Mouse (Mus musculus) midbrain, embryonic 16.5 days (tissue): ENCODE results near the gene Sspo. TPM values are rescaled to one million over a fixed set of nuclear protein-coding genes. Genes with fewer than 3 reads are reported as not detected.
A peak's percentile ranks its signal among the peaks of the same experiment; 100 is the strongest.

Experiments used
- ATAC-seq: fragments of 200-750 bp; cut with Nextera tagmentation; 2 replicates; pipeline ENCODE4 v1.8.0; 2017; ENCODE audit warnings: moderate TSS enrichment
- H3K27ac ChIP-seq: fragments of 300-500 bp; sonication (generic); 2 replicates; pipeline ENCODE4 v1.5.1; 2014; ENCODE audit warnings: mild to moderate bottlenecking, low read length, mixed read lengths
- H3K27me3 ChIP-seq: fragments of 300-500 bp; sonication (generic); 2 replicates; pipeline ENCODE4 v1.6.1; 2014; ENCODE audit warnings: low read depth, low read length, mixed read lengths; ENCODE audit not compliant: control insufficient read depth, insufficient read depth
- H3K36me3 ChIP-seq: fragments of 300-500 bp; sonication (generic); 2 replicates; pipeline ENCODE4 v1.6.1; 2014; ENCODE audit warnings: mild to moderate bottlenecking, low read length, moderate library complexity, mixed read lengths; ENCODE audit not compliant: control insufficient read depth, insufficient read depth
- H3K4me1 ChIP-seq: fragments of 300-500 bp; sonication (generic); 2 replicates; pipeline ENCODE4 v1.6.1; 2014; ENCODE audit warnings: mild to moderate bottlenecking, low read length, mixed read lengths; ENCODE audit not compliant: control insufficient read depth, insufficient read depth
- H3K4me2 ChIP-seq: fragments of 300-500 bp; sonication (generic); 2 replicates; pipeline ENCODE4 v1.6.1; 2014; ENCODE audit warnings: mild to moderate bottlenecking, low read length, mixed read lengths
- H3K4me3 ChIP-seq: fragments of 300-500 bp; sonication (generic); 2 replicates; pipeline ENCODE4 v1.5.1; 2014; ENCODE audit warnings: low read depth, mild to moderate bottlenecking, low read length, moderate library complexity, mixed read lengths
- H3K9ac ChIP-seq: fragments of 300-500 bp; sonication (generic); 2 replicates; pipeline ENCODE4 v1.6.1; 2014; ENCODE audit warnings: low read depth, low read length, mixed read lengths
- H3K9me3 ChIP-seq: fragments of 300-500 bp; sonication (generic); replicated peaks from 2 replicates; pipeline ENCODE4 v1.6.1; 2014; ENCODE audit warnings: mild to moderate bottlenecking, low read length, mixed read lengths; ENCODE audit not compliant: control insufficient read depth, poor library complexity, severe bottlenecking
- WGBS: fragments of 180-500 bp; shearing (Covaris S2); extraction: QIAGEN DNeasy Blood & Tissue Kit; methylation state at CpG from one replicate; pipeline ENCODE4 v1.1.7; 2014; 5-methylcytosine and 5-hydroxymethylcytosine counted together
- polyA plus RNA-seq: library from polyadenylated mRNA; unstranded; fragments of >200 nt; fragmentation: Nextera tagmentation; extraction: Ambion mirVana; gene quantifications from 2 replicates; pipeline ENCODE4 v1.2.1, GENCODE M21; 2015

Gene Sspo
- polyA plus RNA-seq, 1 experiment from 2014 or later, result 0.51 TPM

GRCm38 (mm10) chr6:48464966-48465679 is 17.1 kb downstream of the Sspo start:
- no peaks in the 10 kb centered on the region for H3K27me3 ChIP-seq
- H3K4me3 ChIP-seq, result no peak overlapping the region
- no peak for ATAC-seq
- no peak overlapping the region for H3K4me2 ChIP-seq
- H3K27ac ChIP-seq, result no peak overlapping the region
- 95% methylated on average over 13 of the region's 13 CpGs for WGBS
- no peak overlapping the region for H3K9ac ChIP-seq
- no peaks in the 10 kb centered on the region for H3K9me3 ChIP-seq
- H3K36me3 ChIP-seq, result no peaks in the 10 kb centered on the region
- no peaks in the 10 kb centered on the region for H3K4me1 ChIP-seq

- H3K4me3 ChIP-seq, result no peak overlapping the region
- H3K9me3 ChIP-seq, result no peaks in the 10 kb centered on the region
- H3K9ac ChIP-seq, result no peak overlapping the region
- no peaks in the 10 kb centered on the region for H3K36me3 ChIP-seq
- 32% methylated on average over 6 of the region's 6 CpGs for WGBS
- H3K27ac ChIP-seq, result no peak overlapping the region
- H3K4me1 ChIP-seq, result no peaks in the 10 kb centered on the region
- no peaks in the 10 kb centered on the region for H3K27me3 ChIP-seq
- ATAC-seq, result no peak
- no peak overlapping the region for H3K4me2 ChIP-seq
These were observed 18.7 kb downstream of the Sspo start for GRCm38 (mm10) chr6:48466715-48467114.

GRCm38 (mm10) chr6:48467490-48467889 is 19.5 kb downstream of the Sspo start:
- no peaks in the 10 kb centered on the region for H3K27me3 ChIP-seq
- no peaks in the 10 kb centered on the region for H3K9me3 ChIP-seq
- ATAC-seq, result no peak
- H3K4me2 ChIP-seq, result no peak overlapping the region
- no peaks in the 10 kb centered on the region for H3K36me3 ChIP-seq
- WGBS, result 87% methylated on average over 7 of the region's 7 CpGs
- H3K9ac ChIP-seq, result no peak overlapping the region
- H3K4me3 ChIP-seq, result no peak overlapping the region
- H3K4me1 ChIP-seq, result no peaks in the 10 kb centered on the region
- H3K27ac ChIP-seq, result no peak overlapping the region

- H3K9me3 ChIP-seq, result no peaks in the 10 kb centered on the region
- no peak overlapping the region for H3K27ac ChIP-seq
- H3K9ac ChIP-seq, result no peak overlapping the region
- no peak for ATAC-seq
- H3K4me3 ChIP-seq, result no peak overlapping the region
- 93% methylated on average over 2 of the region's 2 CpGs for WGBS
- H3K27me3 ChIP-seq, result no peaks in the 10 kb centered on the region
- H3K4me1 ChIP-seq, result no peaks in the 10 kb centered on the region
- no peak overlapping the region for H3K4me2 ChIP-seq
- no peaks in the 10 kb centered on the region for H3K36me3 ChIP-seq
These were observed 22.7 kb downstream of the Sspo start for GRCm38 (mm10) chr6:48470739-48471138.

- H3K9ac ChIP-seq, result no peak overlapping the region
- H3K4me3 ChIP-seq, result no peak overlapping the region
- no peak for ATAC-seq
- H3K4me2 ChIP-seq, result no peak overlapping the region
- H3K9me3 ChIP-seq, result no peaks in the 10 kb centered on the region
- H3K4me1 ChIP-seq, result no peaks in the 10 kb centered on the region
- WGBS, result 86% methylated on average over 4 of the region's 4 CpGs
- H3K27ac ChIP-seq, result no peak overlapping the region
- no peaks in the 10 kb centered on the region for H3K27me3 ChIP-seq
- no peaks in the 10 kb centered on the region for H3K36me3 ChIP-seq
These were observed 30.4 kb downstream of the Sspo start for GRCm38 (mm10) chr6:48478446-48478845.

GRCm38 (mm10) chr6:48482501-48482900 is 34.5 kb downstream of the Sspo start:
- Histone ChIP-seq H3K27me3 (no peaks in the 10 kb centered on the region), H3K4me1 (no peaks in the 10 kb centered on the region; the same call in 1 of the 2 replicates)
- WGBS, result 59% methylated on average over 5 of the region's 5 CpGs

GRCm38 (mm10) chr6:48487747-48488725 is 40.0 kb downstream of the Sspo start:
- H3K4me1 ChIP-seq, result peaks cover 5% of the 10 kb centered on the region
- peak overlapping the region; percentile 29 for H3K4me2 ChIP-seq
- H3K4me3 ChIP-seq, result no peak overlapping the region
- no peak overlapping the region for H3K27ac ChIP-seq
- no peaks in the 10 kb centered on the region for H3K9me3 ChIP-seq
- H3K36me3 ChIP-seq, result no peaks in the 10 kb centered on the region
- peak; percentile 19 for ATAC-seq
- 10% methylated on average over 19 of the region's 25 CpGs for WGBS
- no peaks in the 10 kb centered on the region for H3K27me3 ChIP-seq
- H3K9ac ChIP-seq, result peak overlapping the region; percentile 18; the same call in 1 of the 2 replicates

More at GRCm38 (mm10) chr6:48482501-48482900, 34.5 kb downstream of the Sspo start:
- Histone ChIP-seq H3K9me3 (no peaks in the 10 kb centered on the region), H3K9ac (no peak overlapping the region), H3K4me2 (no peak overlapping the region), H3K4me3 (no peak overlapping the region), H3K36me3 (no peaks in the 10 kb centered on the region), H3K27ac (no peak overlapping the region)
- ATAC-seq, result no peak

GRCm38 (mm10) chr6:48489741-48490140 is 41.7 kb downstream of the Sspo start:
- no peak for ATAC-seq
- peaks cover 5% of the 10 kb centered on the region for H3K4me1 ChIP-seq
- WGBS, result 86% methylated on average over 3 of the region's 3 CpGs
- no peak overlapping the region for H3K27ac ChIP-seq
- H3K4me2 ChIP-seq, result no peak overlapping the region
- no peaks in the 10 kb centered on the region for H3K9me3 ChIP-seq
- no peak overlapping the region for H3K9ac ChIP-seq
- no peaks in the 10 kb centered on the region for H3K27me3 ChIP-seq
- no peaks in the 10 kb centered on the region for H3K36me3 ChIP-seq
- no peak overlapping the region for H3K4me3 ChIP-seq

- Histone ChIP-seq H3K27ac (no peak overlapping the region), H3K9ac (no peak overlapping the region), H3K36me3 (no peaks in the 10 kb centered on the region), H3K4me1 (peaks cover 5% of the 10 kb centered on the region), H3K9me3 (no peaks in the 10 kb centered on the region), H3K4me3 (no peak overlapping the region), H3K4me2 (no peak overlapping the region), H3K27me3 (no peaks in the 10 kb centered on the region)
- ATAC-seq, result no peak
- WGBS, result 79% methylated on average over 9 of the region's 9 CpGs
These were observed 43.3 kb downstream of the Sspo start for GRCm38 (mm10) chr6:48491361-48491760.
